ENCODE assay signal across 13 mouse cellular contexts in genomic region chr10:11841094-11841493, GRCm38 (mm10).
A peak's percentile ranks its signal among the peaks of the same experiment; 100 is the strongest.
DNase-seq lines count a peak whose midpoint lies in the region; ATAC-seq and TF ChIP-seq lines count a peak whose summit lies in the region.
"Had no signal": no experiment of that assay in that cellular context is flagged by ENCODE, and none has a peak within 500 bp of the region (broad histone marks: within the 10 kb centered on the region; RNA-seq: fewer than 3 reads in every experiment).

No protein-coding gene starts in this region.

- H3K27me3 ChIP-seq in kidney, postnatal 0 days (ENCODE audit: insufficient read depth, low read length) = no peaks in the 10 kb centered on the region
- no peaks in the 10 kb centered on the region for H3K27me3 ChIP-seq in kidney, embryonic 16.5 days (ENCODE audit: insufficient read depth, low read length)
- no peaks in the 10 kb centered on the region for H3K27me3 ChIP-seq in heart, adult 2 months (ENCODE audit: control insufficient read depth, insufficient read depth, low read length)
- no peaks in the 10 kb centered on the region for H3K27me3 ChIP-seq in liver, postnatal 0 days (ENCODE audit: insufficient read depth, low read length)
- H3K27me3 ChIP-seq: embryonic facial prominence, embryonic 12.5 days; midbrain, embryonic 13.5 days had no signal

- no peak overlapping the region for H3K9ac ChIP-seq in kidney, postnatal 0 days (ENCODE audit: low read depth, low read length)
- no peak overlapping the region for H3K9ac ChIP-seq in kidney, embryonic 16.5 days (replicated peaks; ENCODE audit: low read length)
- no peak overlapping the region for H3K9ac ChIP-seq in heart, adult 2 months (ENCODE audit: low read depth, low read length)
- H3K9ac ChIP-seq in liver, postnatal 0 days (replicated peaks) = no peak overlapping the region
- H3K9ac ChIP-seq: embryonic facial prominence, embryonic 12.5 days; midbrain, embryonic 13.5 days had no signal

- no peaks in the 10 kb centered on the region for H3K4me1 ChIP-seq in kidney, postnatal 0 days (replicated peaks; ENCODE audit: insufficient read depth, low read length)
- H3K4me1 ChIP-seq in kidney, embryonic 16.5 days (ENCODE audit: insufficient read depth, low read length) = no peaks in the 10 kb centered on the region
- no peaks in the 10 kb centered on the region for H3K4me1 ChIP-seq in heart, adult 2 months (ENCODE audit: control insufficient read depth, insufficient read depth, low read length)
- H3K4me1 ChIP-seq in liver, postnatal 0 days (ENCODE audit: insufficient read depth) = no peaks in the 10 kb centered on the region
- H3K4me1 ChIP-seq: embryonic facial prominence, embryonic 12.5 days; midbrain, embryonic 13.5 days had no signal

- no peak for ATAC-seq in kidney, postnatal 0 days (replicated peaks; ENCODE audit: low FRiP score, low read depth)
- no peak for ATAC-seq in kidney, embryonic 16.5 days (ENCODE audit: low FRiP score, low TSS enrichment)
- ATAC-seq in liver, postnatal 0 days = no peak
- ATAC-seq: activated CD4-positive, CD25-positive, alpha-beta regulatory T cell, adult 4 months; midbrain, embryonic 13.5 days had no signal

- no peaks in the 10 kb centered on the region for H3K36me3 ChIP-seq in kidney, postnatal 0 days (ENCODE audit: insufficient read depth, low read length)
- no peaks in the 10 kb centered on the region for H3K36me3 ChIP-seq in kidney, embryonic 16.5 days (ENCODE audit: insufficient read depth, low read length)
- H3K36me3 ChIP-seq in heart, adult 2 months (ENCODE audit: control insufficient read depth, insufficient read depth, low read length) = no peaks in the 10 kb centered on the region
- no peaks in the 10 kb centered on the region for H3K36me3 ChIP-seq in liver, postnatal 0 days (replicated peaks; ENCODE audit: insufficient read depth, low read length)
- H3K36me3 ChIP-seq: embryonic facial prominence, embryonic 12.5 days; midbrain, embryonic 13.5 days had no signal

- no peak overlapping the region for H3K4me3 ChIP-seq in kidney, postnatal 0 days (replicated peaks; ENCODE audit: low read depth, low read length)
- H3K4me3 ChIP-seq in kidney, embryonic 16.5 days (ENCODE audit: low read length) = no peak overlapping the region
- H3K4me3 ChIP-seq in heart, adult 2 months = no peak overlapping the region
- no peak overlapping the region for H3K4me3 ChIP-seq in liver, postnatal 0 days (ENCODE audit: low read depth, low read length)
- H3K4me3 ChIP-seq: embryonic facial prominence, embryonic 12.5 days; midbrain, embryonic 13.5 days had no signal

- no peak for TF ChIP-seq POLR2A in heart, adult 2 months (IDR thresholded peaks at IDR 0.05; ENCODE audit: insufficient read depth, low read depth, low read length)

- H3K9me3 ChIP-seq in kidney, postnatal 0 days (replicated peaks; ENCODE audit: low read length) = no peaks in the 10 kb centered on the region
- H3K9me3 ChIP-seq in kidney, embryonic 16.5 days (ENCODE audit: low read length) = no peaks in the 10 kb centered on the region
- no peaks in the 10 kb centered on the region for H3K9me3 ChIP-seq in liver, postnatal 0 days (ENCODE audit: low read length)
- H3K9me3 ChIP-seq: embryonic facial prominence, embryonic 12.5 days; midbrain, embryonic 13.5 days had no signal

- intact Hi-C loops in left cerebral cortex, postnatal 14 days (cut with DNase I) = loop anchor here (10.0 kb wide), 1 partner anchor 774 kb away; no protein-coding TSS in a partner anchor
- intact Hi-C loops in heart, adult 2 months (cut with DNase I) = no loop called here

- DNase-seq in cerebellum, adult 18-20 months = peak; percentile 11 to 15
- no peak for DNase-seq in cerebellum, postnatal 4 days (ENCODE audit: low spot score in 2 of 2)
- DNase-seq in kidney, postnatal 0 days (ENCODE audit: low spot score) = peak; percentile 4
- peak; percentile 27 for DNase-seq in ZHBTc4 (ENCODE audit: low read depth, low spot score)
- DNase-seq in left cerebral cortex, postnatal 14 days (ENCODE audit: low spot score in 2 of 2) = peak; percentile 21 to 23
- DNase-seq in heart, adult 2 months = no peak
- DNase-seq in liver, postnatal 0 days = no peak
- DNase-seq: heart, postnatal 14 days had no signal

- no peak for TF ChIP-seq EP300 in heart, adult 2 months (IDR thresholded peaks at IDR 0.05; ENCODE audit: insufficient read depth, low read depth, low read length)
- TF ChIP-seq EP300 in liver, postnatal 0 days (IDR thresholded peaks at IDR 0.05; ENCODE audit: low read depth) = no peak

- H3K79me2 ChIP-seq in heart, adult 2 months (replicated peaks; ENCODE audit: control insufficient read depth, insufficient read depth, low read length) = no peaks in the 10 kb centered on the region

- H3K4me2 ChIP-seq in kidney, postnatal 0 days (ENCODE audit: low read length) = no peak overlapping the region
- no peak overlapping the region for H3K4me2 ChIP-seq in kidney, embryonic 16.5 days (replicated peaks; ENCODE audit: low read depth, low read length)
- no peak overlapping the region for H3K4me2 ChIP-seq in liver, postnatal 0 days (ENCODE audit: low read depth, low read length)
- H3K4me2 ChIP-seq: embryonic facial prominence, embryonic 12.5 days; liver, embryonic 11.5 days; midbrain, embryonic 13.5 days had no signal

- 65% methylated on average over 5 of the region's 5 CpGs for WGBS in kidney, postnatal 0 days
- WGBS in kidney, embryonic 16.5 days = 70% methylated on average over 5 of the region's 5 CpGs
- WGBS in heart, adult 2 months = 73% methylated on average over 5 of the region's 5 CpGs
- 80% methylated on average over 5 of the region's 5 CpGs for WGBS in liver, postnatal 0 days (ENCODE audit: insufficient replicate concordance)

- peak; percentile 48 for TF ChIP-seq CTCF in kidney, postnatal 0 days (IDR thresholded peaks at IDR 0.05; ENCODE audit: low read depth)
- no peak for TF ChIP-seq CTCF in heart, adult 2 months (IDR thresholded peaks at IDR 0.05)
- TF ChIP-seq CTCF in liver, postnatal 0 days (IDR thresholded peaks at IDR 0.05; ENCODE audit: low read depth) = no peak

- H3K27ac ChIP-seq in kidney, postnatal 0 days = no peak overlapping the region
- no peak overlapping the region for H3K27ac ChIP-seq in kidney, embryonic 16.5 days (ENCODE audit: low read length)
- no peak overlapping the region for H3K27ac ChIP-seq in heart, adult 2 months
- H3K27ac ChIP-seq in liver, postnatal 0 days (ENCODE audit: low read depth) = no peak overlapping the region
- H3K27ac ChIP-seq: embryonic facial prominence, embryonic 12.5 days; midbrain, embryonic 13.5 days had no signal

Comparison
In these comparisons a context has a peak if more than half of its experiments do, and no peak if none do; other contexts are left out.
1. DNase-seq: peak in cerebellum, adult 18-20 months (2 of 2), kidney, postnatal 0 days (single experiment), ZHBTc4 (single experiment) and left cerebral cortex, postnatal 14 days (2 of 2); none in cerebellum, postnatal 4 days (0 of 2), heart, adult 2 months (0 of 2) and liver, postnatal 0 days (single experiment).